Mouse (Mus musculus) urinary bladder, postnatal 4 days (tissue): ENCODE results near the gene Col8a2.

ENCODE experiments used
- DNase-seq, 2 experiments: peaks; one replicate each; pipeline ENCODE4 v3.0.0; 2021 to 2022; ENCODE audit warnings: low spot score in 2 of 2

The Col8a2 gene

DNA sequence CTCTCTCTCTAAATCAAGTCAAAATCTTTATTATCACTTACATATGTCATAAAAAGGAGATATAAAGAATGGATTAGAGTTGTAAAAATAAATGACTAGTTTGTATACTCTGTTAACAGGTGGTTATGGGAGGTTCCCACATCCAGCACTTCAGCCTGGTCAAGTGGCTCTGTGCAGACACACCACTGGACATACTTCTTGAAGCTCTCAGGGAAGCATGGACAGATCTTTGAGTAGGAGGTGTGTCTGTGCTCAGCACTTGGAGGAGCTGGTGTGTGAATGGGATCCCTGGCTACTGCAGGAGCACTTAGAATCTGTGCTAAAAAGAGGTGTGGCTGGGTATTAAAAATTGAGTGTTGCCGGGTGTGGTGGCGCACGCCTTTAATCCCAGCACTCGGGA, 43.7 kb downstream of the Col8a2 start:
- DNase-seq, result no peak

DNA sequence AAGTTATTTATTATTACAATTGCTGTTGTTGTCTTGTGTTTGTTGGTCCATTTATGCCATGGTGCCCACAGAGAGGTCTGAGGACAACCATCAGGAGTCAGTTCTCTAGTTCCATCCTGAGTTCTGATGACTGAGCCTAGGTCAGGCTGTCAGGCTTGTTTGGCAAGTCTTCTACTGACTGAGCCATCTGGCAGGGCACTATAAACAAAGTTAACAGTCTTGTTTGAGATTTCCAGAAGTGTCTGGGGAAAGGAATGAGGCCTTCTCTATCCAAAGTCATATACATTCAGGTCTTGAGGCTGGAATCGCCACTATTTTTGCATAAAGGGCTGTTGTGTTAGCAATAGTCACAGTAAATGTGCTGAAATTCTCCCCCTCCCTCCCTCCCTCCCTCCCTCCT, 45.2 kb downstream of the Col8a2 start:
- no peak for DNase-seq

- no peak for DNase-seq
Measured at GRCm38 (mm10) chr4:126332358-126332757, 45.8 kb downstream of the Col8a2 start.

GRCm38 (mm10) chr4:126339461-126339860, 52.9 kb downstream of the Col8a2 start:
- DNase-seq, result no peak

- no peak for DNase-seq
Measured at GRCm38 (mm10) chr4:126343451-126343850, 56.9 kb downstream of the Col8a2 start.

- no peak for DNase-seq
Measured at GRCm38 (mm10) chr4:126360069-126360468, 73.5 kb downstream of the Col8a2 start.
